Mouse (Mus musculus): ENCODE measurements at regions not wholly inside any gene's neighbourhood (a gene's known extent, or its start where the extent isn't known, plus 50 kb on each side); places are given as distances from the start of the nearest gene placed in this dataset.

DNA sequence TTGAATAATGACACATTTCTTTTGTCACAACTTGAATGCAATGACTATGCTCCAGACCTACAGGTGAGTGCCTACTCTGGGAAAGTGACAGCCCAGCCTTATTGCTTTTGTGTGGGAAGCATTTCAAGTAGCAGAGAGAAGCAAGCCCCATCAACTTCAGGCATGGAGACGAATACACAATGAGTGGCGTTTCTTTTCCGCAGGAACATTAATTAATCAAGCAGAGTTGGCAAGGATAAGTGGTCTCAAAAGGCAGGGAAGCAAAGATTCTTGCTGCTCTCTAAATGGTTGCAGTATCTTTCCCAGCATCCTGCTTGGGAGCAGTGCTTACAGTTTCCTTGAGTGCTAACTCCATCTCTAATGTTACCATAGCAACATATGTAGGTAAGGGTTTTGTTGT lies 285.6 kb upstream of the Pkdcc start:
- TF ChIP-seq POLR2A (IDR thresholded peaks at IDR 0.05; ENCODE audit: insufficient read depth, low read depth, low read length) (no peak), CTCF (IDR thresholded peaks at IDR 0.05; ENCODE audit: insufficient read depth, low read depth, low read length) (no peak)

Data from olfactory bulb, adult 2 months (tissue).